Mouse (Mus musculus) lung, adult 2 months (tissue): ENCODE results near the gene A730061H03Rik.

Experiments used
- CTCF ChIP-seq: fragments of 200-500 bp; IDR thresholded peaks from 2 replicates; pipeline ENCODE4 v1.5.1; 2011; ENCODE audit warnings: mild to moderate bottlenecking, low read length, control low read depth; ENCODE audit not compliant: insufficient read depth
- POLR2A ChIP-seq: fragments of 200-500 bp; IDR thresholded peaks from 2 replicates; pipeline ENCODE4 v1.6.1; 2011; ENCODE audit warnings: low read depth, mild to moderate bottlenecking, control low read depth, low read length, borderline replicate concordance; ENCODE audit errors: extremely low read depth

GRCm38 (mm10) chr14:55555788-55556187 lies 4.4 kb downstream of the A730061H03Rik start:
- TF ChIP-seq CTCF (no peak), POLR2A (no peak)
